Mouse (Mus musculus): Measurements from ENCODE around the gene Wdr95.

The Wdr95 gene

GRCm38 (mm10) chr5:149582642-149583262 lies 54.3 kb downstream of the Wdr95 start:
- DNase-seq: no peak

GRCm38 (mm10) chr5:149583507-149583906 lies 55.0 kb downstream of the Wdr95 start:
- no peak for DNase-seq

DNA sequence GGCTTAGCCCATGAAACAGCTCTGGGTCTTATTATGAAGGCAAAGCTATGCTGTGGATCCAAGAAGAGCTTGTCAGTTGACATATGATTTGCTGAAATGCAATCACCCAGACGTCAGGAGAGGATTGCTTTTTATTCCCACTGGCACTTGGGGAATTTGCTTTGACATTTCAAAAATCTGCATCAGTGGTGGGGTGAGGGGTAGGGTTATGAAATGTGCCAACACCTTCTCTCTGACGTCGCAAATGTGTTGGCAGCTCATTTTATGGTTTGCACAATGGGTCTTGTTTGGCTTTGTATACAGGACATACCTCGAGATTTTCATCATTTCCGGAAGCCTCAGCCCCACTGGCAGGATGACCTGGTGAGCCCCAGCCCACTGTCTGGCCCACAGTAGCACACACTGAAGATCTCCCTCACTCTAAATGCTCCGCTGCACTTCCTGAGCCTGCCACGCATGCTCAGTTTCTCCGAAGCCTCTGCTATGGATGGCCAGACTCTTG lies 55.7 kb downstream of the Wdr95 start:
- no peak for DNase-seq

DNA sequence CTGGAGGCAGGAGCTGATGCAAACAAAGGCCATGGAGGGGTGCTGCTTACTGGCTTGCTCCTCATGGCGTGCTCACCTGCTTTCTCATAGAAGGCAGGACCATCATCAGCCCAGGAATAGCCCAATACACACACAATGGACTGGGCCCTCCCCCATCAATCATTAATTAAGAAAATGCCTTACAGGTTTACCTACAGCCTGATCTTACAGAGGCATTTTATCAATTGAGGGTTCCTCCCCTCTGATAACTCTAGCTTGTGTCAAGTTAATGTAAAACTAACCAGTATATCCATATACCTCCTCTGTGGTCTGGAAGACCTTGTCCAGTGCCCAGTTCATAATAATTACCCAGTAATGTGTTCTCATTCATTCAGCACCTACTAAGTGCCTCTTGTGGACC lies 56.8 kb downstream of the Wdr95 start:
- DNase-seq: no peak

DNA sequence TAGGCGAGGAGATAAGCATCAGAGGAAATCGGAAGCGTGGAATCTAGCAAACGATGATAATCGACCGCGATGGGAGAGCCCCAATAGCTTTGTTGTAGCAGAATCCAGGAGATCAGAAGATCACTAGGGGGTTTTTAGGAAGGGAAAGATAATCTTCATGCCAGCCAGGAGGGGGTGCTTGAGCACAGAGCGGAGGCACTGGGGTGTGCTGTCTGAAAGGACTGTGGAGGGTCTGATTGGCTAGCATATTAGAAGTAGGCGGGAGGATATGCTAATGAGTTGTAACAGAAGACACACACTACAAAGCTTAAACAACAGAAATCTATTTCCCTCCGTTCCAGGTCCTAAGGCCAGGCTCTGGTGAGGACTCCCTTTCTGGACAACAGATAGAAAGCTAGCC lies 57.4 kb downstream of the Wdr95 start:
- peak in 1 of 2 experiments; percentile 11 for DNase-seq

- DNase-seq: no peak
Measured at GRCm38 (mm10) chr5:149587327-149587895, 58.9 kb downstream of the Wdr95 start.

DNA sequence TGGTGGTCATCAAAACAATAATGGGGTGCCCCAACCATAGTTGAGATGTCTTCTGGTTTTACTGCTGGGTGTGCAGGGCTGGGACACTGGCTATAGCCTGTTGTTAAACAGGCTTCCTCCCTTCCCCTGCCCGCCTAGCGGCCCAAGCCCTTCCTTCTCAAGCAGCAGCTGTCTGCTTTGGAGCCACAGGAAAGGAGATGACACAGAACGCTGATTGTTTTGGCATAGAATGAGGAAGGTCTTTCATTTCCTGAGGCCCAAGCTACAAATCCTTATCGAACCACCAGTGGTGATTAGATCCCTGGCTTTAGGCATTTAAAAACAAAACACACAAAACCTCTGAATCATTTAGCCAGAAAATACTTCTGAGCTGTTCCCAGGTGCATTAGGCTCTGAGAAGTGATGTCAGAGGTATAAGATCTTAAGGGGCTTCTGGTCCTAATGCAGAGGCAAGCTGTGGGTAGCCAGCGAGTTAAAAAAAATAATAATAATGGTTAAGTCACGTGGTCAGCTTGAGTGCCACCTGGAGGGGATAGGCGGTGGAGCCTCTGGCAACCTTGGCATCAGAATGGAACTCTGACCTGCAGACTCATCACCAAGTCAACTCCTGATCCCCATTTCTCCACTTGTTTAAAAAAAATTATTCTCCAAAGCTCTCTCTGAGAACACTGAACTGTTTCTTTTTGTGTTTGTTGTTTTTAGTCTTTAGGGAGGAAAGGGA lies 60.5 kb downstream of the Wdr95 start:
- DNase-seq: no peak

DNA sequence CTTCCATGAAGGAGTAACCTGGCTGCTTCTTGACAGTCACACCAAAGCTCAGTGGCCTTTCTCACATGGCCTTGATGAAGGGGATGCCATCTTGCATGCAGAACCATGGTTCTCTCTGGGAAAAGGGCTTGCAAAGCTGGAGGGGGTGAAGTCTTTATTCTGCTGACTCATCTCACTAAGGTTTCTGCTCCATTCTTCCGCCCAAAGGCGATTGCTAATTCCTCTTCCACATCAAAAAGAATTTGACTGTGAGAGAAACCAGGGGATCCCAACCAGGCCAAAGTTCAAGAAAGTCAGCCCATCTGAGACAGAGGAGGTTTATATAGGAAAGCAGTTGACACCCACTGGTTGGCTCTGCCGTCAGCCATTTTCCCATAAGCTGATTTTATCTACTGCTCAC lies 61.5 kb downstream of the Wdr95 start:
- no peak for DNase-seq

DNA sequence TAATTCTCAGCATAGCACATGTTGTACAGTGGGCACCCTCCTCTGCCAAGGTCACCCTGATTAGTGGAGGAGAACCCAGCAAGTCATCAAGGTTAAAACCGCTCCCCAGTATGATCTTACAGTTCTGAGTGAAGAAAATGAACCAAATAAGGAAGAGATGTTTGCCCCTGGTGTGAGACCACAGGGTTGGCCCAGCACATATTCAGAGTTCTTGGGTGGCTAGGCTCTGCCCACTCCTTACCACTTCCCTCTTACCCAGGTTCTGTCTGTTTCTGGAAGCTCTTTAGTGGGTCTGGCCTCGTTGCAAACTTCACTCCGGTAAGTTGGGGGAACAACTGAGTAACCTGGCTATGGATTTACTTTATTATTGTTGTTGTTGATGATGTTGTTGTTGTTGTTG lies 65.7 kb downstream of the Wdr95 start:
- DNase-seq: no peak

DNA sequence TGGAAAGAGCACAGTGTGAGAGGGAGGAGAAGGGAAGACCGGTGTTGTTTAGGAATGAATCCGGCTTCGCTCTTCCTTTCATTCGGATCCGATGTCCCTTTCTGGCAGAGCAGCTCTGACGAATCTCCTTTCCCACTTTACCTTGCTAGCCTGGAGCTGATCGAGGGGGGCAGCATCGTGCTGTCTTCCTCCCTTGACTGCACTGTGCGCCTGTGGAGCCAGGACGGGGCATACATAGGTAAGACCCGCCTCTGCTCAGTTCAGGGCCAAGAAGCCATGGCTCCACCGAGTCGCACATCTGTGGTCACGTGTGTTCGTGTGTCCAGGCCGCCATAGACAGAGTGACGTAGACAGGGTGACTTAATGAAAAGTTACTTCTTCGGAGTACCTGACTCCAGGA lies 68.9 kb downstream of the Wdr95 start:
- DNase-seq: no peak

DNA sequence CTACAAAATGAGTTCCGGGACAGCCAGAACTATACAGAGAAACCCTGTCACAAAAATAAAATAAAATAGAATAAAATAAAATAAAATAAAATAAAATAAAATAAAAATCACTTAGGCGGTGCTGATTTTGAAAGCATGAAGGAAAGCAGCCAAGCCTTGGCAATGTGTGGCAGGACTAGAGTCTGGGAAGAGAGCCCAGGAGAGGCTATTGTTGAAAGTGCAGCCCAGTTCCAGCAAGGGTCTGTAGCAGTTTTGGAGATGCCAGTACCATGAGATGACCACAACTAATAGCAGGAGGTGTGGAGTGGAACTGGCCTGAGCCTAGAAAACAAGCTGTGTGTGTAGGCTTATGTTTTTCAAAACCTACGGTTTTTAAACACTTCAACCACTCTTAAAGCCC lies 73.5 kb downstream of the Wdr95 start:
- DNase-seq: no peak

DNA sequence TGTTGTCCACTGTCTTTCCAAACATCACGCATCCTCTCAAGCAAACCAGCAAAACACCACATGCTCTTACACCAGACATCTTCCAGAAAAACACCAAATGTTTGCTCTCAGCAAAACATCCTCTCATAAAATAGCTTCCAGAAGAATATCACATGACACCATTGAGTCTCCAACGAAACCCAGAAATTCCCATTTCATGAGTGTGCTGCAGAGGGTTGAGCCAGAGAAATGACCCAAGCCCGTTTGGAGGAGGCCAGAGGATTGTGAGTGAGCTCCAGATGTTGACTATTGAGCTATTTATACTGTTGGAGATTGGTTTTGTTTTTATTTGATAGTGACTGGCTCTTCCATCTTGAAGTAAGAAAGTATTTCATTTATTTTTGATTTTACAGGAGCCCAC lies 74.8 kb downstream of the Wdr95 start:
- DNase-seq: no peak

DNA sequence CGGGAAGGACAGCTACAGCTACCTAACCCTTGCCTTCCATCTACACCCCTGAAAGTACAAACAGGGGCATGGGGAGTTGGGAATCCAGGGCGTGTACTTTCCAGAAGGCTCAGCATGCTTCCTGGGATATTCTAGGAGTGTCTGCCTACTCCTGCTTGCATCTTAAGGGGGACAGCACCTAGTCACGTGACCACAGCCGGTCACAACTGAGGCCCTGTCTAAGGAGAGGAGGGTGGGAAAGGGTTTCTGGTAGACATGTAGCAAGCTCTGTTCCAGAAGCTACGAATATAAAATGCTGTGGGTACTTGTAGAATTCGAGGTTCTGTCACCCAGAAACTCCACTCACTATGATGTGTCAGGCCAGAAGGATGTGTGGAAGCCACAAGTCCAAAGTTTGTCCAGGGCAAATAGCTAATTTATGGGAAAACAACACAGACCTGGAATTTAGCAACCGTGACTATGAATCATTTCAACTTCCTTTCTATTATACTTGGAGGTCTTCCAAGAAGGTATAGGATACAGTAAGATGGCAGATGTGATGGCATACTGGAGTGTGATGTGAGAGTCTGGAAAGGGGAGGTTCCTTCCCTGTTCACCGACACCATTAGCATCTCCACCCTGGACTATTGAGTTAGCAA lies 78.7 kb downstream of the Wdr95 start:
- DNase-seq: no peak

- no peak for DNase-seq
Measured at GRCm38 (mm10) chr5:149611476-149612164, 83.1 kb downstream of the Wdr95 start.

DNA sequence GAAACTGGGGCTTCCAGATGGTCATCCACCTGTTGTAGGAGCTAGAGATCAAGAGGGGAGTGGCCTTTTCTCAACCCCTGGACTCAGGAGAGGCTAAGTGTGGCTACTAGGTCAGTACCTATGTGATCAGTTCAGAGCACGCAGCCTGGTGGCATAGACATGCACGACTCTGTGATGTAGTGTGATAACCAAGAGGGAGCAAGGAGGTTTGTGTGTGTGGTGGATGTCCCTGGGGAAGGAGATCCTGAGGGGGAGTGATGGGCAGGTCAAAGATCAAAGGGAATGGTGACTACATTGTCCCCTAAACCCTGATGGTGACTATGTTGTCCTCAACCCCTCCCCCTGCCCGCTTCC lies 83.7 kb downstream of the Wdr95 start:
- DNase-seq: no peak

DNA sequence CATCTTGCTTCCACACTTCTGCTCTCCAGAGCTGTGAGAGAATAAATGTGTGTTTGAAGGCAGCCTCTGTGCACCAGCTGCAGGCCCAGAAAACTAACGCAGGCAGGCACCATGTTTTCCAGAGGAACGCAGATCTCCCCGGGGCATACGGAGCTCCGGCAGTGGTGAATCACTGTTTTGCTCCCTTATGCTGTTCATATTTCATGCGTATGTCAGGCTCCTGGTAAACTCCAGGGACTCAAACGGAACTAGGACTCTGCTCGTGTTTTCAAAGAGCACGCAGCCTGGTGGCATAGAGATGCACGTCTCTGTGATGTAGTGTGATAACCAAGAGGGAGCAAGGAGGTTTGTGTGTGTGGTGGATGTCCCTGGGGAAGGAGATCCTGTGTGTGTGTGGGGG lies 84.3 kb downstream of the Wdr95 start:
- DNase-seq: no peak

DNA sequence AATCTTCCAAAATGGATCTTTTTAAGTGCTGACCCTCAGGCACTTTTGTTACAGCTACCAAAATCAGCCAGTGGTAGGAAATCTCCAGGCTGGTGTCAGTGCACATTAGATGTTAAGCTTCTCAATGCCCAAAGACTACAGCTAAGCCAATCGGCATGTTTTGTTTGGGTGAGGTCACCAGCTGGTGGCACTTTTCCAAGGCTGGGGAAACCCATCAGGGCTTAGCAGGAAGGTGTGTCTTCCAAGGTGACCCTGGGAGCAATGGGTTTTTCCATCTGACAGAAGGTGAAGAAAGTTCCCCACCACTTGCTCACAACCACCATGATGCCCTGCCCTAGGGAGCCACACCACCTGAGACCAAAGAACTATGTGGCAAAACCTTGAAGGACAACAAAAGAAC lies 87.7 kb downstream of the Wdr95 start:
- DNase-seq: no peak

- DNase-seq: no peak
Measured at GRCm38 (mm10) chr5:149616817-149617216, 88.3 kb downstream of the Wdr95 start.

DNA sequence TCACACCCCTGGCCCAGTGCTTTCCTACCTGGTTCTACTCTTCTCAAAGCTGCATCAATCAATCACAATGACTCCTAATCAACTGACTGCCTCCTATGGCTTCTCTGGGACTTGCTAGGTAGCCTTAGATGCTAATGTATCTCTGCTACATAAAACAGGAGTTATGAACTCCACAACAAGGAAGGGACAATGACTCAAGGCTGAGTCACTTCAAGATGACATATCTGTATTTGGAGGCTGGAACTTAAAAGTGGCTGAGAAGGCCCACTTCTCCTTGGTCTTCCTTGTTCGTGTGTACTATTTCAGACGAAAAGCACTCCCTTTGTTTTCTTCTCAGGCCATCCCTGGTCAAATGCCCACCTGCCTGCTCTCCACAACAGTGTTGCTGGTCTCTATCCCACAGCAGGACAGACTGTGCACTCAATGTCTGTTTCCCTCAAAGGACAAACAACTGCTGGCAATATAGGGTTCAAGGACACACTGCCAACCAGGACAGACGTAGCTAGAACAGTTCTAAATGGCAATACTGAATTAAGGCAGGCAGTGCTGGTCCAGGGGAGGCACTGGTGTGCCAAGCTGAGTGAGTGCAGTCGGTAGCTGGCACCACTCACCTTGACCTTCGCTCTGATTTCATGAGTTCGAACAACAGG lies 89.4 kb downstream of the Wdr95 start:
- no peak for DNase-seq

GRCm38 (mm10) chr5:149622152-149622551 lies 93.7 kb downstream of the Wdr95 start:
- DNase-seq: no peak

GRCm38 (mm10) chr5:149622644-149623043 lies 94.2 kb downstream of the Wdr95 start:
- DNase-seq: no peak

DNA sequence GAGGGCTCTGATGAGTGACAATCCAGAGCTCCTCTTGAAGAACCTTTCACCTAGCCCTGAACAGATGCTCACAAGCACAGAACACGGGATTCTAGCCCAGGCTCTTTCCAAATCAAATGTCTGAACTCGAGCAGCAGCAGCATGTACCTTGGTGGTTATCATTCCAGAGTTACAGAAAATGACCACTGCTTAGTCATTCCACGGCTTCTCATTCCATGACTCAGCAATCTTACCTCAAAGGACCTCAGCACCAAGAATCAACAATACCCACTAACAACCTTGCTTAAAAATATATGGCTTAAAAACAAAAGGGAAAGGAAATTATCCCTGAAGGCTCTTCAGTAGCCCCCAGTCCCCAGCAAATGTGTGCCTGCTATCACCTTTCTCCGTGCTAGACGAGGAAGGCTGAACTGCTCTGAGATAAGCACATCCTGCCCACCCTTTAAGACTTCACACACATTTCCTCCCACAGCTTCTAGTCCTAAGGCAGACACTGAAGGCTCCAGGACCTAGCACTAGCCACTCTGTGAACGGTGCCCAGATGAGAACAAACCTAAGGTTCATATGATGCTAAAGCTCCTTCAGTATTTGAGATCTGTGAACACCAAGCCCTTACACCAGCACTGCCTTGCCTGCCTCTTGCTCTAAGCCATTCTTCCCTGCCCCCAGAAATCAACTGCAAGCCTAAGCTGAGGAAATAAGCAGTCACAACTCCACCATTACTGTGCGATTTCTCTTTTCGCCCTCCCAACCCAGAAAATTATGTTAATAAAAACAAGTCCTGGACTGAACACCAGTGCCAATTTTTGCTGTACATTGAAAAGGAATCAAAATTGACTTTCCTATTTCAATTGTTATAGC lies 95.6 kb downstream of the Wdr95 start:
- DNase-seq: no peak

All from thymus, postnatal 36 days (tissue).